Mouse (Mus musculus): ENCODE data around the gene Asmt. TPM values are rescaled to one million over a fixed set of nuclear protein-coding genes. Genes with fewer than 3 reads are reported as not detected.

Asmt gene
- polyA plus RNA-seq (2012; rRNA removed), result 0.38 TPM in 1 of 2 replicates, not detected in the other

GRCm38 (mm10) chrX:170672594-170673092 is at the start of gene Asmt:
TSS of gene Asmt (plus strand) at chrX:170672644.

Measured in ovary, adult 2 months (tissue).